Comparison of ENCODE assay signal across 17 mouse cellular contexts in the genomic region with DNA sequence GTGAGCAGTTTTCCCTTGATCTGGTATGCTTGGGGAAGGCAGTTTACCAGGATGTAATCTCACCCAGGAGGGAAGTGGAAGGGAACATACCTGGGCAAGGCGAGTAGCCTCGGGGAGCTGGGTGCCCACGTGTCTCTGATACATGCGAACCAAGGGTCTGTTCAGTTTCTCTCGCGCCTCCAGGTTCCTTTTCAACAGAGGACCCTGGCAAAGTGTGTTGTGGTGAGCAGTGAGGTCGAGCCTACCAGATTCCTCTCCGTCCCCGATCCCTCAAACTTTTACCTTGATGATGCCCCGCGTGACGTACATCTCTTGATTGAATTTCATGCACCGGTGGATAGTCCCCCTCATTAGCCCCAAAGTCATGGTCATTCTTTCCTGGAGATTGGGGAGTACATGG. TPM values are rescaled to one million over a fixed set of nuclear protein-coding genes. Genes with fewer than 3 reads are reported as not detected.
DNase-seq lines count a peak whose midpoint lies in the region; ATAC-seq and TF ChIP-seq lines count a peak whose summit lies in the region.
"Had no signal": no experiment of that assay in that cellular context is flagged by ENCODE, and none has a peak within 500 bp of the region (broad histone marks: within the 10 kb centered on the region; RNA-seq: fewer than 3 reads in every experiment).

No protein-coding gene starts in this region.

- TF ChIP-seq CTCF in liver, postnatal 0 days (IDR thresholded peaks at IDR 0.05; ENCODE audit: low read depth), result no peak

- no peak overlapping the region for H3K9ac ChIP-seq in limb, embryonic 12.5 days (replicated peaks)
- H3K9ac ChIP-seq in forebrain, embryonic 14.5 days (ENCODE audit: low read length), result no peak overlapping the region
- H3K9ac ChIP-seq in hindbrain, embryonic 15.5 days, result 0 out of 2 replicates have a peak overlapping the region, but pooled peaks have one; percentile 58
- H3K9ac ChIP-seq in neural tube, embryonic 13.5 days, result no peak overlapping the region
- H3K9ac ChIP-seq in liver, postnatal 0 days (replicated peaks), result no peak overlapping the region
- H3K9ac ChIP-seq: limb, embryonic 15.5 days had no signal

- no peaks in the 10 kb centered on the region for H3K9me3 ChIP-seq in limb, embryonic 12.5 days
- H3K9me3 ChIP-seq in limb, embryonic 10.5 days (replicated peaks), result no peaks in the 10 kb centered on the region
- no peaks in the 10 kb centered on the region for H3K9me3 ChIP-seq in forebrain, embryonic 14.5 days (replicated peaks; ENCODE audit: control insufficient read depth, low read length)
- H3K9me3 ChIP-seq in hindbrain, embryonic 15.5 days, result no peaks in the 10 kb centered on the region
- no peaks in the 10 kb centered on the region for H3K9me3 ChIP-seq in neural tube, embryonic 13.5 days
- no peaks in the 10 kb centered on the region for H3K9me3 ChIP-seq in liver, postnatal 0 days (ENCODE audit: low read length)
- H3K9me3 ChIP-seq: limb, embryonic 15.5 days had no signal

- ATAC-seq in limb, embryonic 12.5 days (ENCODE audit: insufficient number of reproducible peaks, insufficient read depth, low FRiP score, low TSS enrichment, low read depth), result no peak
- no peak for ATAC-seq in forebrain, embryonic 14.5 days
- no peak for ATAC-seq in hindbrain, embryonic 15.5 days (ENCODE audit: low FRiP score, low read depth)
- no peak for ATAC-seq in neural tube, embryonic 13.5 days (ENCODE audit: low read depth)
- ATAC-seq in liver, postnatal 0 days, result no peak
- ATAC-seq: intestine, postnatal 0 days had no signal

- H3K4me3 ChIP-seq in limb, embryonic 12.5 days (replicated peaks), result no peak overlapping the region
- H3K4me3 ChIP-seq in limb, embryonic 10.5 days, result no peak overlapping the region
- no peak overlapping the region for H3K4me3 ChIP-seq in forebrain, embryonic 14.5 days (ENCODE audit: low read depth, low read length)
- H3K4me3 ChIP-seq in hindbrain, embryonic 15.5 days, result peak overlapping the region; percentile 53
- H3K4me3 ChIP-seq in neural tube, embryonic 13.5 days, result no peak overlapping the region
- no peak overlapping the region for H3K4me3 ChIP-seq in liver, postnatal 0 days (ENCODE audit: low read depth, low read length)

- no peak for DNase-seq in limb, embryonic 10.5 days (ENCODE audit: low spot score)
- no peak for DNase-seq in forebrain, embryonic 14.5 days (ENCODE audit: low spot score)
- DNase-seq in layer of hippocampus, adult 8-10 months (ENCODE audit: low spot score in 2 of 2), result no peak
- DNase-seq in liver, postnatal 0 days, result no peak
- DNase-seq: kidney, postnatal 36 days; spleen, adult 18-20 months had no signal

- peaks cover 17% of the 10 kb centered on the region for H3K4me1 ChIP-seq in limb, embryonic 12.5 days (replicated peaks)
- peaks cover 40% of the 10 kb centered on the region for H3K4me1 ChIP-seq in limb, embryonic 10.5 days
- H3K4me1 ChIP-seq in forebrain, embryonic 14.5 days (ENCODE audit: control insufficient read depth, insufficient read depth, low read length), result peaks cover 4% of the 10 kb centered on the region
- peaks cover 23% of the 10 kb centered on the region for H3K4me1 ChIP-seq in hindbrain, embryonic 15.5 days (replicated peaks)
- peaks cover 13% of the 10 kb centered on the region for H3K4me1 ChIP-seq in neural tube, embryonic 13.5 days (replicated peaks)
- peaks cover 4% of the 10 kb centered on the region for H3K4me1 ChIP-seq in liver, postnatal 0 days (ENCODE audit: insufficient read depth)

- TF ChIP-seq EP300 in liver, postnatal 0 days (IDR thresholded peaks at IDR 0.05; ENCODE audit: low read depth), result no peak

- 81% methylated on average over 13 of the region's 13 CpGs for WGBS in limb, embryonic 12.5 days
- WGBS in limb, embryonic 10.5 days, result 77% methylated on average over 13 of the region's 13 CpGs
- 79% methylated on average over 13 of the region's 13 CpGs for WGBS in forebrain, embryonic 14.5 days
- WGBS in hindbrain, embryonic 15.5 days, result 74% methylated on average over 13 of the region's 13 CpGs
- 80% methylated on average over 13 of the region's 13 CpGs for WGBS in neural tube, embryonic 13.5 days
- 71% methylated on average over 13 of the region's 13 CpGs for WGBS in liver, postnatal 0 days (ENCODE audit: insufficient replicate concordance)

- no peaks in the 10 kb centered on the region for H3K36me3 ChIP-seq in limb, embryonic 12.5 days
- no peaks in the 10 kb centered on the region for H3K36me3 ChIP-seq in limb, embryonic 10.5 days
- H3K36me3 ChIP-seq in forebrain, embryonic 14.5 days (ENCODE audit: control insufficient read depth, insufficient read depth, low read length), result no peaks in the 10 kb centered on the region
- no peaks in the 10 kb centered on the region for H3K36me3 ChIP-seq in hindbrain, embryonic 15.5 days
- H3K36me3 ChIP-seq in neural tube, embryonic 13.5 days, result no peaks in the 10 kb centered on the region
- no peaks in the 10 kb centered on the region for H3K36me3 ChIP-seq in liver, postnatal 0 days (replicated peaks; ENCODE audit: insufficient read depth, low read length)
- H3K36me3 ChIP-seq: limb, embryonic 15.5 days had no signal

- H3K4me2 ChIP-seq in limb, embryonic 12.5 days, result peak overlapping the region; percentile 65
- peak overlapping the region; percentile 49 for H3K4me2 ChIP-seq in forebrain, embryonic 14.5 days (ENCODE audit: low read length)
- peak overlapping the region; percentile 80 for H3K4me2 ChIP-seq in hindbrain, embryonic 15.5 days
- H3K4me2 ChIP-seq in neural tube, embryonic 13.5 days, result peak overlapping the region; percentile 60
- H3K4me2 ChIP-seq in liver, postnatal 0 days (ENCODE audit: low read depth, low read length), result no peak overlapping the region

- H3K27me3 ChIP-seq in limb, embryonic 12.5 days, result peaks cover 18% of the 10 kb centered on the region
- peaks cover 27% of the 10 kb centered on the region for H3K27me3 ChIP-seq in limb, embryonic 10.5 days (ENCODE audit: low read depth, poor library complexity, severe bottlenecking)
- no peaks in the 10 kb centered on the region for H3K27me3 ChIP-seq in forebrain, embryonic 14.5 days (replicated peaks; ENCODE audit: control insufficient read depth, insufficient read depth, low read length)
- no peaks in the 10 kb centered on the region for H3K27me3 ChIP-seq in hindbrain, embryonic 15.5 days
- peaks cover 20% of the 10 kb centered on the region for H3K27me3 ChIP-seq in neural tube, embryonic 13.5 days
- H3K27me3 ChIP-seq in liver, postnatal 0 days (ENCODE audit: insufficient read depth, low read length), result peaks cover 18% of the 10 kb centered on the region
- H3K27me3 ChIP-seq: limb, embryonic 15.5 days had no signal

- no peak overlapping the region for H3K27ac ChIP-seq in limb, embryonic 12.5 days
- no peak overlapping the region for H3K27ac ChIP-seq in limb, embryonic 10.5 days
- no peak overlapping the region for H3K27ac ChIP-seq in forebrain, embryonic 14.5 days (ENCODE audit: low read depth, low read length)
- no peak overlapping the region for H3K27ac ChIP-seq in hindbrain, embryonic 15.5 days (replicated peaks)
- no peak overlapping the region for H3K27ac ChIP-seq in neural tube, embryonic 13.5 days (replicated peaks)
- H3K27ac ChIP-seq in liver, postnatal 0 days (ENCODE audit: low read depth), result no peak overlapping the region
- H3K27ac ChIP-seq: limb, embryonic 15.5 days had no signal

RNA-seq across cellular contexts. Expression of gene Ccdc105, which starts 4.7 kb away (rescaled TPM):
- 0.11 and 0.27 TPM in 2 replicates for polyA plus RNA-seq in limb, embryonic 12.5 days (2016; fragmentation: Nextera tagmentation; extraction: Ambion mirVana)
- 0.14 and 0.20 TPM in 2 replicates for polyA plus RNA-seq in limb, embryonic 10.5 days (2016; fragmentation: Nextera tagmentation; extraction: Ambion mirVana)
- 0.17 and 0.24 TPM in 2 replicates for polyA plus RNA-seq in forebrain, embryonic 14.5 days (2014; fragmentation: Nextera tagmentation; extraction: Ambion mirVana)
- 0.39 and 0.65 TPM in 2 replicates for polyA plus RNA-seq in hindbrain, embryonic 15.5 days (2015; fragmentation: Nextera tagmentation; extraction: Ambion mirVana)
- polyA plus RNA-seq in neural tube, embryonic 13.5 days (2015; fragmentation: Nextera tagmentation; extraction: Ambion mirVana), result 0.11 and 0.18 TPM in 2 replicates
- under 1 TPM; 0.29 to 0.75 (median 0.45) TPM for total RNA-seq in layer of hippocampus, adult 8-10 months (2022)
- polyA plus RNA-seq in liver, postnatal 0 days (2015; fragmentation: Nextera tagmentation; extraction: Ambion mirVana), result not detected in 2 replicates
- total RNA-seq: common myeloid progenitor, adult 5-6 weeks; granulocyte monocyte progenitor cell, adult 5-6 weeks; megakaryocyte-erythroid progenitor cell, adult 5-6 weeks; neutrophil, adult 5-6 weeks had no signal
- polyA plus RNA-seq: heart, postnatal 0 days; intestine, postnatal 0 days had no signal

RNA-seq across cellular contexts. Expression of gene Casp14, which starts 30.1 kb away (rescaled TPM):
- 0.15 and 0.18 TPM in 2 replicates for polyA plus RNA-seq in limb, embryonic 12.5 days (2016; fragmentation: Nextera tagmentation; extraction: Ambion mirVana)
- polyA plus RNA-seq in limb, embryonic 10.5 days (2016; fragmentation: Nextera tagmentation; extraction: Ambion mirVana), result 0.06 TPM in 1 of 2 replicates, not detected in the other
- polyA plus RNA-seq in forebrain, embryonic 14.5 days (2014; fragmentation: Nextera tagmentation; extraction: Ambion mirVana), result not detected in 2 replicates
- not detected in 2 replicates for polyA plus RNA-seq in hindbrain, embryonic 15.5 days (2015; fragmentation: Nextera tagmentation; extraction: Ambion mirVana)
- not detected in 2 replicates for polyA plus RNA-seq in neural tube, embryonic 13.5 days (2015; fragmentation: Nextera tagmentation; extraction: Ambion mirVana)
- not detected for total RNA-seq in layer of hippocampus, adult 8-10 months (2022)
- polyA plus RNA-seq in liver, postnatal 0 days (2015; fragmentation: Nextera tagmentation; extraction: Ambion mirVana), result not detected in 2 replicates
- total RNA-seq: common myeloid progenitor, adult 5-6 weeks; granulocyte monocyte progenitor cell, adult 5-6 weeks; megakaryocyte-erythroid progenitor cell, adult 5-6 weeks; neutrophil, adult 5-6 weeks had no signal
- polyA plus RNA-seq: heart, postnatal 0 days; lung, embryonic 16.5 days had no signal

RNA-seq across cellular contexts. Expression of gene Slc1a6, which starts 32.1 kb away (rescaled TPM):
- polyA plus RNA-seq in limb, embryonic 12.5 days (2016; fragmentation: Nextera tagmentation; extraction: Ambion mirVana), result 1.2 and 1.5 TPM in 2 replicates
- 0.49 and 1.1 TPM in 2 replicates for polyA plus RNA-seq in limb, embryonic 10.5 days (2016; fragmentation: Nextera tagmentation; extraction: Ambion mirVana)
- polyA plus RNA-seq in forebrain, embryonic 14.5 days (2014; fragmentation: Nextera tagmentation; extraction: Ambion mirVana), result 2.9 and 3.4 TPM in 2 replicates
- 27.3 and 29.8 TPM in 2 replicates for polyA plus RNA-seq in hindbrain, embryonic 15.5 days (2015; fragmentation: Nextera tagmentation; extraction: Ambion mirVana)
- polyA plus RNA-seq in neural tube, embryonic 13.5 days (2015; fragmentation: Nextera tagmentation; extraction: Ambion mirVana), result 7.2 and 7.8 TPM in 2 replicates
- total RNA-seq in layer of hippocampus, adult 8-10 months (2022), result 10 to 100 TPM; 11.2 to 13.6 (median 12.6) TPM
- 0.08 and 0.13 TPM in 2 replicates for polyA plus RNA-seq in liver, postnatal 0 days (2015; fragmentation: Nextera tagmentation; extraction: Ambion mirVana)
- total RNA-seq: common myeloid progenitor, adult 5-6 weeks; granulocyte monocyte progenitor cell, adult 5-6 weeks; megakaryocyte-erythroid progenitor cell, adult 5-6 weeks; neutrophil, adult 5-6 weeks had no signal
